Mouse (Mus musculus) adipose tissue, adult 10 weeks (tissue): Measurements from ENCODE around the gene Car4. TPM values are rescaled to one million over a fixed set of nuclear protein-coding genes. Genes with fewer than 3 reads are reported as not detected.

ENCODE experiments used
- polyA plus RNA-seq: library from polyadenylated mRNA; stranded (reverse); fragments of 350-450 nt; fragmentation: Illumina TruSeq; extraction: RNeasy Lipid Tissue Mini Kit (QIAGEN cat#74804); gene quantifications from one replicate; pipeline ENCODE4 v1.2.3, GENCODE M21; 2014; ENCODE audit warnings: low read depth, low replicate concordance

Car4 gene
- 124 TPM for polyA plus RNA-seq

DNA sequence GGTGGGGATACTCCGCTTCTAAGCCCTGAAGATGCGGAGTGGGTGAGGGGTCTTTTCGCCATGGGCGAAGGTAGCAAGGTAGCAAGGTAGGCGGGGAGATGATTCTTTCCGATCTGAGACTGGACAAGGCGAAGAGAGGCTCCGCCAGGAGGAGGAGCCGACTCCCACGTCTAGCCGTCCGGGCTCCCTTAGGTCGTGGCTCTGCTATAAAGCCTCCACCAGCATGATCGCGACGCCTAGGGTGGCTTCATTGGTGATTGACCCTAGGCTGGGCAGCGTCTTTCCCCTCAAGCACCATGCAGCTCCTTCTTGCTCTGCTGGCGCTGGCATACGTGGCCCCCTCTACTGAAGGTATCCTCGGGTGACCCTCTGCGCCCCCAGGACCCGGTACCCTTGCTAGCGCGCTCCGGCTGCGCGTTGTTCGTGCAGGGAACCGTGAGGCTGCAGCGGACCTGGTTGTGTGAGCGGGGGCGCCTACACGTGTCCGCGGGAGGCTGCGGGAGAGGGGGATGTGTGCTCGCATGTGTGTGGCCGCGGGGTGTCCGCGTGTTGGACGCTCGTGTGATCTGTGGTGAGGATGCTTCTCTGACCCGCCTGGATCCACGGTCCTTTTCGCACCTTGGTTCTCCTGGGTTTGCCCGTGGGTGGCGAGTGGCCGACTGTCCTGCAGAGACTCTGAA lies at the start of gene Car4:
Gene Car4, plus strand, starts transcription at position 196 of the 680 bp plus-strand sequence.

GRCm38 (mm10) chr11:84916053-84916702 lies 41.4 kb upstream of the Car4 start, which contains the start of gene Znhit3:
Znhit3 (minus strand) TSS chr11:84916366.

Other genes with a start within 250 kb of the Car4 start
- 7.5 TPM for gene Mrm1, start 138.3 kb upstream of the Car4 start, polyA plus RNA-seq
- gene Dhrs11, start 128.8 kb upstream of the Car4 start, polyA plus RNA-seq, result 12.5 TPM
- gene Ggnbp2, start 87.0 kb upstream of the Car4 start, polyA plus RNA-seq, result 78.5 TPM
- gene Myo19, start 77.6 kb upstream of the Car4 start, polyA plus RNA-seq, result 8.1 TPM
- 6.4 TPM for gene Pigw, start 77.5 kb upstream of the Car4 start, polyA plus RNA-seq
- gene Znhit3, start 41.4 kb upstream of the Car4 start, polyA plus RNA-seq, result 16.7 TPM
- 14.4 TPM for gene Usp32, start 182.4 kb downstream of the Car4 start, polyA plus RNA-seq
- 1.2 TPM for gene 1700125H20Rik, start 212.6 kb downstream of the Car4 start, polyA plus RNA-seq